Mouse (Mus musculus): ENCODE measurements around the gene Srcap.

DNA sequence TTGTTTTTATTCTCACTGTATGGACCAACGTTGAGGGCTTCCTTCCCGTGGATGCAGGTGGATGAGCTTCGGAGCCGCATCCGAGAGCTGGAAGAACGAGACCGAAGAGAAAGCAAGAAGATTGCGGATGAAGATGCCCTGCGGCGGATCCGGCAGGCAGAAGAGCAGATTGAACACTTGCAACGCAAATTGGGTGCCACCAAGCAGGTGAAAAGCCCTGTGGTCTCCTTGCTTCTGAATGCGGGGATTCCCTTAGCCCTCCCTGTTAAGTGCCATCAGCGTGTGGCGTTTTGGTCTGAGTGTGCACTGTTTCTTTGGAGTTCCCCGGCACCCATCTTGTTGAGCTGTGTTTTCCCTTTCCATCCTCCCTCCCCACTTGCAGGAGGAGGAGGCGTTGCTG is 85.0 kb downstream of the Srcap start:
- TF ChIP-seq CTCF (IDR thresholded peaks at IDR 0.05; ENCODE audit: borderline replicate concordance, insufficient read depth, low read length), result no peak
- TF ChIP-seq POLR2A (IDR thresholded peaks at IDR 0.05; ENCODE audit: low read depth, low read length), result no peak

Data from embryonic fibroblast, embryonic 13.5 days (primary cell).